Mouse (Mus musculus) heart, embryonic 16.5 days (tissue): Measurements from ENCODE around the gene Kcnk2. TPM values are rescaled to one million over a fixed set of nuclear protein-coding genes. Genes with fewer than 3 reads are reported as not detected.

Source experiments
- ATAC-seq: fragments of 200-750 bp; cut with Nextera tagmentation; replicated peaks from 2 replicates; pipeline ENCODE4 v1.8.0; 2017; ENCODE audit warnings: moderate number of reproducible peaks; ENCODE audit not compliant: insufficient read depth, low FRiP score; ENCODE audit errors: extremely low read depth
- H3K27ac ChIP-seq: fragments of 300-500 bp; sonication (generic); 2 replicates; pipeline ENCODE4 v1.5.1; 2014; ENCODE audit warnings: mild to moderate bottlenecking, low read length, control low read depth, moderate library complexity
- H3K27me3 ChIP-seq: fragments of 300-500 bp; sonication (generic); 2 replicates; pipeline ENCODE4 v1.6.1; 2014; ENCODE audit warnings: low read length, mixed read lengths; ENCODE audit not compliant: control insufficient read depth, insufficient read depth
- H3K36me3 ChIP-seq: fragments of 300-500 bp; sonication (generic); 2 replicates; pipeline ENCODE4 v1.6.1; 2014; ENCODE audit not compliant: control insufficient read depth, insufficient read depth
- H3K4me1 ChIP-seq: fragments of 300-500 bp; sonication (generic); 2 replicates; pipeline ENCODE4 v1.6.1; 2014; ENCODE audit warnings: low read length, mixed read lengths; ENCODE audit not compliant: control insufficient read depth, insufficient read depth
- H3K4me2 ChIP-seq: fragments of 300-500 bp; sonication (generic); 2 replicates; pipeline ENCODE4 v1.6.1; 2014; ENCODE audit warnings: low read depth, mild to moderate bottlenecking, control low read depth, low read length
- H3K4me3 ChIP-seq: fragments of 300-500 bp; sonication (generic); 2 replicates; pipeline ENCODE4 v1.5.1; 2014; ENCODE audit warnings: mild to moderate bottlenecking, control low read depth, low read length
- H3K9ac ChIP-seq: fragments of 300-500 bp; sonication (generic); 2 replicates; pipeline ENCODE4 v1.6.1; 2014; ENCODE audit warnings: low read length, control low read depth
- H3K9me3 ChIP-seq: fragments of 300-500 bp; sonication (generic); replicated peaks from 2 replicates; pipeline ENCODE4 v1.6.1; 2016; ENCODE audit warnings: low read length; ENCODE audit not compliant: control insufficient read depth
- WGBS: fragments of 180-500 bp; shearing (Covaris S2); extraction: QIAGEN DNeasy Blood & Tissue Kit; methylation state at CpG from one replicate; pipeline ENCODE4 v1.1.7; 2014; 5-methylcytosine and 5-hydroxymethylcytosine counted together
- polyA plus RNA-seq: library from polyadenylated mRNA; unstranded; fragments of >200 nt; fragmentation: Nextera tagmentation; extraction: Ambion mirVana; gene quantifications from 2 replicates; pipeline ENCODE4 v1.2.1, GENCODE M21; 2015

The Kcnk2 gene
- polyA plus RNA-seq, 1 experiment from 2014 or later, result 1.4 TPM

GRCm38 (mm10) chr1:189314495-189314894, 87.6 kb downstream of the Kcnk2 start:
- Histone ChIP-seq H3K9me3 (no peaks in the 10 kb centered on the region), H3K27ac (no peak overlapping the region), H3K27me3 (no peaks in the 10 kb centered on the region), H3K4me3 (no peak overlapping the region), H3K36me3 (no peaks in the 10 kb centered on the region), H3K4me2 (no peak overlapping the region), H3K4me1 (peaks cover 8% of the 10 kb centered on the region), H3K9ac (no peak overlapping the region)
- ATAC-seq, result no peak
- WGBS, result 63% methylated on average over 6 of the region's 6 CpGs

DNA sequence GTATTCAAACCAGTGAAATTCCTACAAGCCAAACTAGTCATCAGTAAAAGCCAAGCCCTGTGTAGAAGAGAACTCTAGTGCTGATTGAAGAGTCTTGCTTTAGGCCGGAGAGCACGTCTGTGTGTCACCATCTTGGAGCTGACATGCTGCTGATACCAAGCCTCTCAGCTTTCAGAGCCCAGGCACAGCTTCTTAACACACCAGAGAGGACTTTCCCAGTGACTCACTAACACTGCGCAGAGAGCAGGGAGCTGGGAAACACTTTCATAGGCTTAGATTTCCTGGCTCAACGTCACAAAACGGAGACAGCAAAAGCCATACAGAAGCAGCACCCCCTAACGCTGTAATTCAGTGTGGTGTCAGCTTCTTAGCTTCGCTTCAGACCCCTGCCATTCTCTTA, 88.3 kb downstream of the Kcnk2 start:
- 31% methylated on average over 7 of the region's 7 CpGs for WGBS

DNA sequence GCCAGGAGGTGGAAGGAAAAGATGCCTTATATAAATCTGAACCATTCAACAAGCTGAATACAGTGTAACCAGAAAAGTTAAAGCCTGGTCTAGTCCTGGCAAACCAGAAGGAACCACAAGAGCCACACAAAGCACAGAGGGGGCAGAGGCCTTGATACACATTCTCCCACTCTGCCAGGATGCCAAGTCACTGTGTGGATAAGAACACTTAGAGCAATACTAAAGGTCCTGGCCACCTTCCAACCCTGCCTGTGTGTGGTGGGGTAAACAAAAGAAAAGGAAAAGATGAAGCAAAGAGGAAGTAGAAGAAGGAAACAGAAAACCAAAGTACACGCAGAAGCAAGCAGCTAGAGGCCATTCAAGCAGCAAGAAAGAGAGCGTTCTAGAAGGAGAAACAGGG, 91.9 kb downstream of the Kcnk2 start:
- Histone ChIP-seq H3K27me3 (no peaks in the 10 kb centered on the region), H3K4me1 (peaks cover 8% of the 10 kb centered on the region), H3K9ac (no peak overlapping the region), H3K27ac (no peak overlapping the region), H3K4me2 (no peak overlapping the region), H3K4me3 (no peak overlapping the region), H3K9me3 (no peaks in the 10 kb centered on the region), H3K36me3 (no peaks in the 10 kb centered on the region)
- WGBS, result 58% methylated on average over 2 of the region's 2 CpGs
- peak; percentile 18; the same call in 1 of the 2 replicates for ATAC-seq

More for the DNA sequence above, 88.3 kb downstream of the Kcnk2 start:
- no peak overlapping the region for H3K9ac ChIP-seq
- no peak overlapping the region for H3K4me3 ChIP-seq
- no peaks in the 10 kb centered on the region for H3K36me3 ChIP-seq
- 0 out of 2 replicates have a peak, but pooled peaks have one; percentile 37 for ATAC-seq
- H3K9me3 ChIP-seq, result no peaks in the 10 kb centered on the region
- H3K27ac ChIP-seq, result no peak overlapping the region
- H3K27me3 ChIP-seq, result no peaks in the 10 kb centered on the region
- no peak overlapping the region for H3K4me2 ChIP-seq
- peaks cover 8% of the 10 kb centered on the region for H3K4me1 ChIP-seq

DNA sequence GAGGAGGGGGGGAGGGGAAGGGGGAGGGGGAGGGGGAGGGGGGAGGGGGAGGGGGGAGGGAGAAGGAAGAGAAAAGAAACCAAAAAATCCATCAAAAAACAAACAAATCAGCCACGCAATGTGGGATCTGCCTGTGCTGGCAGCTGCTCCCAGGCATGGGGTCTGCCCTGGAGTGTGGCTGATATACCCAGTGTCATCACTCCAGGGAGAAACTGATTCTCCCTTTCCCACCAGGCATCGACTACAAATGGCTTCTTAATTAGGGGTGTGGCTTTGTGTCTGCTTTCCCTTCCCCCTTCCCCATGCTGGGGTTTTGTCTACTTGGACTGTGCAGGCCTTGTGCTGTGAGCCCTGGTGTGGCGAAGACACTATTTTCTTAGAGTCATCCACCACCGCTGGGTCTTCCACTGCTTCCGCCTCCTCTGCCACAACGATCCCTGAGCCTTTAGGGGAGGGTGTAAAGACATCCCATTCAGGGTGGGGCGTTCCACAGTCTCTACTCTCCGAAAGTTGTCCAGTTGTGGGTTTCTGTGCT, 97.0 kb downstream of the Kcnk2 start:
- no peaks in the 10 kb centered on the region for H3K36me3 ChIP-seq

DNA sequence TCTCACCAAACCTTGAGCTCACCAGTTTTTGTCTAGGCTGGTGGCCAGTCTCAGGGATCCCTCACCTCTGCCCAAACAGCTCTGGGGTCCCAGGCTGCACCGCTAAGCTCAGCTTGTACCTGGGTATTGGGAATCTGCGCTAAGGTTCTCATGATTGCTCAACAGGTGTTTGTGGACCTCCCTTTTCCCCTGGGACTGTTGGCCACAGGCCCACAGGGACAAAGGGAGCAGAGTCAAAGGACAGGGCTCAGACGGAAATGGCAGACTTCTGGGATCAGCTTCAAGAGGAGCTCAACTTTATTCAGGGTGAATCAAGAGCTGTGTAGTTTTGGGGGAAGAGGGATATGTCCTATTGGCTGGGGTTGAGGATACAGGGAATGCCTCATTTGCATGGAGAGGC, 99.1 kb downstream of the Kcnk2 start:
- 85% methylated on average over 3 of the region's 3 CpGs for WGBS

More for the DNA sequence above, 97.0 kb downstream of the Kcnk2 start:
- no peak for ATAC-seq
- no peaks in the 10 kb centered on the region for H3K9me3 ChIP-seq
- no peak overlapping the region for H3K27ac ChIP-seq
- WGBS, result 73% methylated on average over 8 of the region's 8 CpGs
- H3K9ac ChIP-seq, result no peak overlapping the region
- no peaks in the 10 kb centered on the region for H3K27me3 ChIP-seq
- peaks cover 6% of the 10 kb centered on the region for H3K4me1 ChIP-seq
- no peak overlapping the region for H3K4me3 ChIP-seq
- H3K4me2 ChIP-seq, result no peak overlapping the region

GRCm38 (mm10) chr1:189293679-189294406, 108.2 kb downstream of the Kcnk2 start:
- H3K4me3 ChIP-seq, result no peak overlapping the region
- no peaks in the 10 kb centered on the region for H3K36me3 ChIP-seq
- ATAC-seq, result no peak
- no peak overlapping the region for H3K4me2 ChIP-seq
- H3K27ac ChIP-seq, result no peak overlapping the region
- H3K4me1 ChIP-seq, result no peaks in the 10 kb centered on the region
- H3K9ac ChIP-seq, result no peak overlapping the region
- WGBS, result 84% methylated on average over 12 of the region's 12 CpGs
- no peaks in the 10 kb centered on the region for H3K9me3 ChIP-seq
- no peaks in the 10 kb centered on the region for H3K27me3 ChIP-seq

More for the DNA sequence above, 99.1 kb downstream of the Kcnk2 start:
- no peak overlapping the region for H3K9ac ChIP-seq
- H3K4me2 ChIP-seq, result no peak overlapping the region
- H3K4me3 ChIP-seq, result no peak overlapping the region
- H3K27me3 ChIP-seq, result no peaks in the 10 kb centered on the region
- H3K4me1 ChIP-seq, result no peaks in the 10 kb centered on the region
- ATAC-seq, result no peak
- H3K27ac ChIP-seq, result no peak overlapping the region
- H3K9me3 ChIP-seq, result 0 out of 2 replicates have a peak, but pooled peaks cover 2% of the 10 kb centered on the region
- H3K36me3 ChIP-seq, result no peaks in the 10 kb centered on the region

GRCm38 (mm10) chr1:189290885-189291284, 111.2 kb downstream of the Kcnk2 start:
- Histone ChIP-seq H3K36me3 (no peaks in the 10 kb centered on the region), H3K27ac (no peak overlapping the region), H3K4me1 (no peaks in the 10 kb centered on the region), H3K4me2 (no peak overlapping the region), H3K9me3 (no peaks in the 10 kb centered on the region), H3K4me3 (no peak overlapping the region), H3K27me3 (no peaks in the 10 kb centered on the region), H3K9ac (no peak overlapping the region)
- WGBS, result 38% methylated on average over 3 of the region's 3 CpGs
- no peak for ATAC-seq

GRCm38 (mm10) chr1:189288948-189289347, 113.1 kb downstream of the Kcnk2 start:
- no peaks in the 10 kb centered on the region for H3K9me3 ChIP-seq
- H3K4me2 ChIP-seq, result no peak overlapping the region
- no peak overlapping the region for H3K27ac ChIP-seq
- no peaks in the 10 kb centered on the region for H3K4me1 ChIP-seq
- no peaks in the 10 kb centered on the region for H3K27me3 ChIP-seq
- no peaks in the 10 kb centered on the region for H3K36me3 ChIP-seq
- no peak overlapping the region for H3K9ac ChIP-seq
- 78% methylated on average over 8 of the region's 8 CpGs for WGBS
- no peak overlapping the region for H3K4me3 ChIP-seq
- ATAC-seq, result no peak

GRCm38 (mm10) chr1:189272281-189272680, 129.8 kb downstream of the Kcnk2 start:
- Histone ChIP-seq H3K4me2 (no peak overlapping the region), H3K4me1 (no peaks in the 10 kb centered on the region), H3K36me3 (no peaks in the 10 kb centered on the region), H3K27ac (no peak overlapping the region), H3K9ac (no peak overlapping the region), H3K4me3 (no peak overlapping the region), H3K9me3 (no peaks in the 10 kb centered on the region), H3K27me3 (no peaks in the 10 kb centered on the region)
- ATAC-seq, result no peak
- WGBS, result 85% methylated on average over 2 of the region's 2 CpGs
